Mouse (Mus musculus) cerebellum, adult 8-10 months (tissue): ENCODE results near the gene Hsbp1.
"Not testable (repeated sequence)": the region's sequence is repeated elsewhere in the genome, so short reads cannot be mapped to it uniquely, and the experiment has no call there.

Experiments used
- DNase-seq: peaks from one replicate; pipeline ENCODE4 v3.0.0; 2022

Gene Hsbp1

GRCm38 (mm10) chr8:119344190-119344856, at the start of gene Hsbp1:
Gene Hsbp1, plus strand, starts transcription at chr8:119344488.
- DNase-seq = peak; percentile 94

- DNase-seq = no peak
Observed at GRCm38 (mm10) chr8:119295477-119295876, 48.8 kb upstream of the Hsbp1 start.

GRCm38 (mm10) chr8:119297752-119298151, 46.5 kb upstream of the Hsbp1 start:
- peak; percentile 28 for DNase-seq

- no peak for DNase-seq
Observed at GRCm38 (mm10) chr8:119300335-119300734, 44.0 kb upstream of the Hsbp1 start.

GRCm38 (mm10) chr8:119304196-119304595, 40.1 kb upstream of the Hsbp1 start:
- no peak for DNase-seq

- no peak for DNase-seq
Observed at GRCm38 (mm10) chr8:119311412-119311811, 32.9 kb upstream of the Hsbp1 start.

GRCm38 (mm10) chr8:119323215-119323614, 21.1 kb upstream of the Hsbp1 start:
- no peak for DNase-seq

- DNase-seq = no peak
Observed at GRCm38 (mm10) chr8:119339546-119339945, 4.7 kb upstream of the Hsbp1 start.

- DNase-seq = no peak
Observed at GRCm38 (mm10) chr8:119343606-119344005, 682 bp upstream of the Hsbp1 start.

GRCm38 (mm10) chr8:119345029-119345682, 868 bp downstream of the Hsbp1 start:
- no peak for DNase-seq

- no peak for DNase-seq
Observed at GRCm38 (mm10) chr8:119345683-119346075, 1.4 kb downstream of the Hsbp1 start.

GRCm38 (mm10) chr8:119351647-119352046, 7.4 kb downstream of the Hsbp1 start:
- DNase-seq = no peak

GRCm38 (mm10) chr8:119352977-119353658, 8.8 kb downstream of the Hsbp1 start:
- DNase-seq = no peak

- DNase-seq = no peak
Observed at GRCm38 (mm10) chr8:119353659-119354023, 9.4 kb downstream of the Hsbp1 start.

GRCm38 (mm10) chr8:119356631-119357030, 12.3 kb downstream of the Hsbp1 start:
- not testable (repeated sequence) for DNase-seq

- DNase-seq = no peak
Observed at GRCm38 (mm10) chr8:119358175-119358574, 13.9 kb downstream of the Hsbp1 start.

GRCm38 (mm10) chr8:119358836-119359235, 14.5 kb downstream of the Hsbp1 start:
- no peak for DNase-seq

- DNase-seq = no peak
Observed at GRCm38 (mm10) chr8:119360686-119361295, 16.5 kb downstream of the Hsbp1 start.

GRCm38 (mm10) chr8:119374716-119375115, 30.4 kb downstream of the Hsbp1 start:
- not testable (repeated sequence) for DNase-seq

GRCm38 (mm10) chr8:119378476-119378875, 34.2 kb downstream of the Hsbp1 start:
- no peak for DNase-seq

- DNase-seq = no peak
Observed at GRCm38 (mm10) chr8:119380619-119381018, 36.3 kb downstream of the Hsbp1 start.

- peak; percentile 66 for DNase-seq
Observed at GRCm38 (mm10) chr8:119384478-119384877, 40.2 kb downstream of the Hsbp1 start.

- no peak for DNase-seq
Observed at GRCm38 (mm10) chr8:119385854-119386253, 41.6 kb downstream of the Hsbp1 start.

GRCm38 (mm10) chr8:119386988-119387387, 42.7 kb downstream of the Hsbp1 start:
- no peak for DNase-seq
